Mouse (Mus musculus) layer of hippocampus, adult 8-10 months (tissue): ENCODE results near the gene Gprc5d. TPM values are rescaled to one million over a fixed set of nuclear protein-coding genes. Genes with fewer than 3 reads are reported as not detected.

Experiments used
- DNase-seq, 2 experiments: peaks; one replicate each; pipeline ENCODE4 v3.0.0; 2022; ENCODE audit warnings: low spot score in 2 of 2
- total RNA-seq, 4 experiments: library from RNA; stranded (reverse); gene quantifications; 2 replicates each; pipeline ENCODE4 v1.2.4; 2022

Gprc5d gene
- total RNA-seq, 4 experiments from 2014 or later, result 0.25 to 0.47 TPM; not detected in 2

DNA sequence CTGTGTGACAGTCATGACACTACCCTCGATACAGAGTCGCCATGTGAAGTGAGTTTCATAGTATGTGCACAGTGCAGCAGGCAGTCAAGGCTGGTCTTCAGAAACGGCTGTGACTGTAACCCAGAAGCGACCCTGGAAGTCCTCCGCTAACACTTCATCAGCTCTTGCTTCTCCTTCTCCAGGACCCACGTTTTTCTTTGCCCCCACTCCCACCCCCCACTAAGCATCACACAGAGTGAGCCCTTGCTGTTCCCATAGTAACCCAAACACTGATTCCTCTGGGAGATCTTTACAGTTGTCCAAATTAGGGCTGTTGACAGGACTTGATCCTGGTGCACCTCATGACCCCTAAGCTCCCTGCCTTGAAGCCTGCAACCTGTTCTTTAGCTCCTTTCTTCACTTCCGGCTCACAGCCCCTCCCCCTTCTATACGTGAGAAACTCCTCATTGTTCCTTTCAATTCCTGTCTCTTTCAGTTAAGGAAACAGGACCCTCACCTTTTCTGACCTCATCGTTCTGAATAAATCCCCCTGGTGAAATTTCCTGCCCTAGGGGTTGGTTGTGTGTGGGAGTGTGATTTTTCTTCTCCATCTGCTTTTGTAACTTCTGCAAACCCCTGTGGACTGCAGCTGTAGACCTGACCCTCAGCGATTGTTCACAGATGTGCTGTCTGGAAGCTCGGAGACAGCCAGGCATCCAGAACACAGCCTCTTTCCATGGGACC, 18.5 kb upstream of the Gprc5d start:
- DNase-seq, result no peak

DNA sequence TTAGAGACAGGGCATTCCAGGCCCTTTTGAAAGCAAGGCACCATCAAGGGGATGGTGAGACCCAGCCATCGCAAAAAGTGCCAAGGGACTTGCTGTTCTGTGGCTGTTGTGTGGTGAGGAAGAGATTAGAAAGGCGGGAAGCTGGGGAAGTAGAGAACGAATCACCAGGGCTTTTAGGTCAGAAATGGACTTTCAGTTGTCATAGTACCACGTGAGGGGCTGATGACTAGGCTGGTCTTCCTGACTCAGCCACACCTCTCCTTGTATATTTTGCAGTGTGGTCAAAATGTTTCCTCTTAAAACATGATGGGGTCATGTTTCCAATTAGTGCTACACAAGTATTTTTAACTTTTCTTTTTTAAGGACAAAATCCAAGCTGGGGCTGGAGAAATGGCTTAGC, 17.7 kb upstream of the Gprc5d start:
- no peak for DNase-seq

DNA sequence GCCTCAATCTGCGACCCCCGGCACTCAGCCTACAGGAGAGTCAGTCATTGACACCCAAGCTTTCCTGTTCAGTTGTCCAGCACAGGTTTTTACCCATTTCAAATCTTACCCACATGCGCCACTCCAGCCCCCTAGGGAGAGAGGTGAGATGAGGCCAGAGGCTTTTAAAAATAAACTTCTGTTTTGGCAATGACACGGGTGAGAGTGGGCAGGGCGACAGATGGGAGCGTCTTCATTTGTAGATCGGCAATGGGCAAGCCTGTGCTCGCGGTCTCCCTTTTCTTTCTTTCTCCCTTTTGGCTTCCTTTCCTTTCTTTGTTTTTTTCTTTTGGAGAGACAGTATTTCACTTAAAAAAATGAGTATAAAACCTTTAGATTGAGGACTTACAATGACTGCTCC, 15.4 kb upstream of the Gprc5d start:
- DNase-seq, result no peak

DNA sequence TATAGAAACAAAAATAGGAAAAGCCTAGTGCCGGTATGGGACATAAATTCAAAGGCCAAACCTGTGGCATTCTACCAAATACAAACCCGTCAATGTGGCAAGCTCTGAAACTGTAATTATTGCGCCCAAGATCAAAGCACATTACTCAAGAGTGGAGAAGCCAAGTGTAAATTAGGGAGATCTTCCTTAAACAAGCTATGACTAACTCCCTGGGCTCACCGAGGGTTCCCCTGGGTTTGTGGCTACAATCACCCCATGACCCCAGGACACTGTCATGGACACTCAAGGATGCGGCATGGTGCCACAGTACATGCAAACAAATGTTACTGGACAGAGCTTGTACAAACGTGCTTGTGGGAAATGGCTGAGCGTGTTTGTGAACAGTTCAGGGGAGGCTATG, 15.0 kb upstream of the Gprc5d start:
- DNase-seq, result no peak

DNA sequence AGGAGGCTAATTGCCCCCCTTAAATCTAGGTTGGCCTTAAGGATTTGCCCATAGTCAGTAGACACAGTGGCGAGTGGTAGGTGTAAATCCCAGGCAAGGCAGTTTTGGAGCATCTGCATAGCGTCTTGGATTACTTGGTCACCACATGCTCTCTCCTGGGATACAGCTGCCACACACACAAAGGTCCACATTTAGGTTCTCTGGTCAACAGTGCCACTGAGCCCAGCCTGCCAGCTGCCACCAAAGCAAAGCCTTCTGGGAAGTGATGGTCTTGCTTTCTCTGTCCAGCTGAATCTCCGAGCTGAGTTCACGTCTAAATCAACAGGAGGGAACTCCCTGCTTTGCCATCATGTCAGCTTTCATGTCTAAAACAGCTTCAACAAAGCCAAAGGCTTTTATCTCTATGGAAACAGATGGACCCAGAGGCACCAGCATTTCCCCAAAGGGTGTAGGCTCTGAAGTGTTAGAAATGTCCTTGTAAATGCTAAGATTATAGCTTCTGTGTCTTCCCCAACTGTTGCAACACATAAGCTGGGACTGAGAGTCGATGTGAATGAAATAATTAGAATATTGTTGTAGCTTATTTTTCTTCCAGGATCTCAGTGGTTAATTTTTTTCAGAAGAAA, 6.8 kb upstream of the Gprc5d start:
- DNase-seq, result no peak

DNA sequence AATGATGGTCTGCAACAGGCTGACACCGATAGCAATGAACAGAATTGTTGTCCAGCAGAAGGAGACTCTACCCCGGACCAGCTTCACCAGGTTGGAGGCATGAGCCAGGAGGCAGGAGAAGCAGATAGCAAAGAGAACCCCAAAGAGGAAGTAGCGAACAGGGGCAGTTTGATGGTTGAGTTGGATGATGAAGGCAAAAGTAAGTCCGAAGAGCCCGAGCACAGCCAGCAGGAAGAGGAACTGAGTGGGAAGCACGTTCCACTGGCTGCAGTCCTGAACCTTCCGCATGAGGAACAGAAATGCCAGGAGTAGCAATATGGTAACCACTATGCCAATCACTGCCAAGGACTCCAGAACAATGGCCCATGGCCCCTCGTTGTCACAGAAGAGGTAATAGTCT, 1.6 kb downstream of the Gprc5d start:
- no peak for DNase-seq

DNA sequence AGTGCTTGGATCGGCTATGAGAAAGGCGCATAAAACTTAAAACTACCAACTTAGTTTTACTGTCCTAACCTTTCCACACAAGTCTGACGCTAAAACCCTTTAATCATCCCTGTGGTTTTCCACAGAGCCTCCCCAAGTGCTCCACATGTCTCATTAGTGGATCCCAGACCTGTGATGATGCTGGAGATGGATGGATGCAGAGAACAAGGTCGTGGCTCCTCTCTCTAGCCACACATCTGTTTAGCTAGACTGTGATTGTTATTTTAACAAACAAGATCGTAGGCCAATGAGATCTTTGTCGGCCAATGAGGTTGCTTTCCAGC, 5.0 kb downstream of the Gprc5d start:
- no peak for DNase-seq

DNA sequence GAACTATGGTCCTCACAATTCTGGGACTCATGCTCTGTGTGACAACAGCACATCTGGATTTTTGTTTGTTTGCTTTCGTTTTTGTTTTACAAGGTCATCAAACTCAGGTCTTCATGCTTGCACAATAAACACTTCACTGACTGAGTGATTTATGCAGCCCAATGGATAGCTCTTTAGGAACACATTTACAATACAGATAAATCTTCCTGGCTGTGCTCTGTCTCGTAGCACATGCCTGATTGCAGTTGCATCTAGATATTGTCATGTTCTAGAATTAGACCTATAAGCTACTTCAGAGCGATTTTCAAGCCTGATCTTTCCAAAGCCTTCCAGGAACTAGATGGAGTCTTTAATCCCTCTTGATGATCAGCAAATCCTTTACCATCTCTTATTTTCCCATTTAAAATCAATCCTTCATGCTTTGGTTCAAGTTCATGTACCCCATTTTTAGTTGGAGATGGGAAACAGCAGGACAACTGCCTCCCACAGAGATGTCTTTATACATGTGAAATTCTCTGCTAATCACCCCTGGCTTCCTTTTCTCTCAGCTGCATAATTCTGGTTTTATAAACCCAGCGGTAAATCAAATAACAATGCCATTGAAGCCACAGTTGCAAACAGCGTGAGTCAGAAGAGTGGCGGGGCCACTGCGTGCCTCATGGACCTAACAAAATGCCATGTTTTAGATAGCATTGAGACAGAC, 5.5 kb downstream of the Gprc5d start:
- DNase-seq, result no peak

DNA sequence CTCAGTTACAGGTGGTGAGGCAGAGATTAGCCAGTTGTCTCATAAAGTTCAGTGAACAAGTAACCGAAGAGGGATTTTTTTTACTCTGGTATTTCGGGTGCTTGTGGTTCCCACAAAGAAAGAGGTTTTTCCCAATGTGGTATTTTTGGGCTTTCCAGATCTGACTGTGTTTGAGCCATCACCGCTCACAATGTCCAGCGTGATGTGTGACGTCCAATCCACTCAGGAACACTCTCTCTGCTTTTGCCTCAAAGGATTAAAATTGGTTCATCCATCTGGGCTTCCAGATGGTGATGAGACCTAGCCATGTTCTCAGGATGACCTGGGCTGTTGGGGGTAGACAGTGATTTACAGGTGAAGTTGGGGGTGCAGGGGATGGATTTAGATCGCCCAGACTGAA, 11.1 kb downstream of the Gprc5d start:
- DNase-seq, result no peak

DNA sequence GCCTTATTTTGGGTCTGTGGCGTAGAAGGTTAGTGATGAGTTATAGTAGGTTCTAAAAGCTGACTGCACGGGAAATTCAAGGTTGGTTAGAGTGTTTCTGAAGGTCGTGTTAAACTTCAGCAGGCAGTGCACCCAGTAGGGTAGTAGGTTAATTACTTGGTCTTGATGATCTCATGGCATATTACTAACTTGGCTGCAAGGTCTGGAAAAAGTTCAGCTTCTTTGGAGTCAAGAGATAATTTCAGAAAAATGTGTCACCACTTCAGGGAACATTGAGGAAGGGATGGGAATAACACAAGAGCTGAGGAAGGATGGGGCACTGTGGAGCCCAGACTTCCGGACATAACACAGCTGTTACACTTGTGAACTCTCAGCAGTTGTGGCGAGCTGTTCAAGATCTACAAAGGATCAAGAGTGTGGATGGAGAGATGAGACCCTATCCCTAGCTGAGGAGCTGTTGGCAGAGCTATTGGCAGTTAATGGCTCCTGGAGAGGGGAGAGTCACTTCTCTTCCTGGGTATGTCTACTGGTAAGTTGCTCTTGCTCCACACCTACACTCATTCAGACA, 15.3 kb downstream of the Gprc5d start:
- DNase-seq, result no peak

DNA sequence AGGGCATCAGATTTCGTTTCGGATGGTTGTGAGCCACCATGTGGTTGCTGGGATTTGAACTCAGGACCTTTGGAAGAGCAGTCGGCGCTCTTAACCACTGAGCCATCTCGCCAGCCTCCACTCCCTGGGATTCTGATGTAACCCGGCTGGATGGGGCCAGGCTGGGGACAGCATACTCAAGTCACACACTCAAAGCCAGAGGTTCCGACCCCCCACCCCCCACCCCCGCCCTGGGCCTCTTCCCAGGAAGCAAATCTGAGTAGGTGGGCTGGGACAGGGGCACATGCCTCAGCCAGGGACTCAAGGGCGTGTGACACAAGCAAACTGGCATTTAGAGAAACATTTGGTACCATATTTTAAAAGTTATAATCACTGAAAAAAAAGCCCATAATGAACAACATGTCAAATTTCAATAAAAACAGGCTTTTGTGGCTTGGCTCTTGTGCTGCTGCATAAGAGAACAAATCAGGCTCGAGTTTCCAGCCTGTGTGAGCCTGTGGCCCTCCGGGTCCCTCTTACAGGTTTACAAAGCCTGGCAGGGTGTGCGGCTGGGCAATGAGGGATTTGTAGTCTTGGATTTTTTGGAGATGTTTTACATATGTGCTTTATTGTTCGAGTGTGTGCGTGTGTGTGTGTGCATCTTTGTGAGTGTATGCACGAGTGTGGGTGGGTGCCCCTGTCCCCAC, 17.2 kb downstream of the Gprc5d start:
- DNase-seq, result no peak

DNA sequence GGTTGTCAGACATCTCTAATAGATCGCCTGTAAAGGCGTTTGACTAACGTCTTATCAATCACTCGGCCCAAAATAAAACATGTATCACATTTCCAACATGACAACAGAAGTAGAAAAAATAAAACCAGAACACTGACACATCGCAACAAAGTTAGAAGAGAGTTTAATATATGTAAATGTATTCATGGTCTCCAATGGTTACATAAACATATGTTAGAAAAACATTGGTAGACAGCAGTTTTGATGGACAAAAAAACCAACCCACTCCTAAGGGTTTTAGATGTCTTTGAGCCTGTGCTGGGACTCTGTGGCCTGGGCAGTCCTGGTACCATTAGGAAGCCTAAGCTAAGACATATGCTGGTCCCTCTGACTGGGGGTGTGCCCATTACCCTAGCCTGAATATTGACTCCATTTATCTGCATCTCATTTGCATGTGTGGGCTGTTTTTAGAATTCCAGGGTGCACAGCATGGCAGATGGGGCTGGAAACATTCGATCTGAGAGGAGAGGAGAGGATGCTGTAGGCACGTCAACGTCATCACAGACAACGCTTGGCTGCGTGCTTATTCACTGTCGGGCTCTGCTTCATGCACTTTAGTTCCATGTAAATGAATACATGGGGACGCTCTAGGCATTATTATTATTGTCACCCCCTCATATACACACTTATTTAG, 25.1 kb downstream of the Gprc5d start:
- DNase-seq, result peak; percentile 67 to 73

DNA sequence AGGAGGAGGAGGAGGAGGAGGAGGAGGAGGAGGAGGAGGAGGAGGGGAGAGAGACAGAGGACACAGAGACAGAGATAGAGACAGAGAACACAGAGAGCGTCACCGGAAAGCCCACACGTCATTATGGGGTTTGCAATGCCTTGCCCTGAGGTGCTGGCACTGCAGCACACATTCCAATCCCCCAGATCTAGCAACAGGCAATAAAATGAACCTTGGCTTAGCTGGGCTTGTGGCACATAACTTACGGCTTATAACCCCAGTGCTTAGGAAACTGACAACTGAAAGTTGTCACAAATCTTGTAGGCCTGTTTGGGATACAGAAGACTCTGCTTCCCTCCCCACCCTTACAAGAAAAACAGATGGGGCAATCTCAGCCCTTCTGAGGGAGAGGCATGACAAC, 27.4 kb downstream of the Gprc5d start:
- DNase-seq, result no peak

DNA sequence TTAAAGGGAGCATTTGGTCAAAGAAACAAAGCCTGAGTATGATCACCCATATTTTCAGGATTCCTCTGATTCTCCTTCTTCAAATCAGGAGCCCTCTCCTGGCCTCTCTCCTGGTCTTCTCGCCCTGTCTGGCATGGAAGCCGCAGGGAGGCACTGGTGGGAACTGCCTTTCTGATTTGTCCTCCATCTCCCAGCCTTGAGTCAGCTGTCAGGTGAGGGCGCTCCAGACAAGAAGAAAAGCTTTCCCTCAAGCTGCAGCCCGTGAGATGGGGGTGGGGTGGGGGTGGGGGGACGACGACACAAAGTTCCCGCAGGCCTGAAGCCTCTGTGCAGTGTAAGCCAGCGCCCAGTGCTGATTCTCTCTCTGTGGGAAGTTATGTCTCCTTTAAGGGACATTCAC, 28.3 kb downstream of the Gprc5d start:
- DNase-seq, result peak in 1 of 2 experiments; percentile 41

DNA sequence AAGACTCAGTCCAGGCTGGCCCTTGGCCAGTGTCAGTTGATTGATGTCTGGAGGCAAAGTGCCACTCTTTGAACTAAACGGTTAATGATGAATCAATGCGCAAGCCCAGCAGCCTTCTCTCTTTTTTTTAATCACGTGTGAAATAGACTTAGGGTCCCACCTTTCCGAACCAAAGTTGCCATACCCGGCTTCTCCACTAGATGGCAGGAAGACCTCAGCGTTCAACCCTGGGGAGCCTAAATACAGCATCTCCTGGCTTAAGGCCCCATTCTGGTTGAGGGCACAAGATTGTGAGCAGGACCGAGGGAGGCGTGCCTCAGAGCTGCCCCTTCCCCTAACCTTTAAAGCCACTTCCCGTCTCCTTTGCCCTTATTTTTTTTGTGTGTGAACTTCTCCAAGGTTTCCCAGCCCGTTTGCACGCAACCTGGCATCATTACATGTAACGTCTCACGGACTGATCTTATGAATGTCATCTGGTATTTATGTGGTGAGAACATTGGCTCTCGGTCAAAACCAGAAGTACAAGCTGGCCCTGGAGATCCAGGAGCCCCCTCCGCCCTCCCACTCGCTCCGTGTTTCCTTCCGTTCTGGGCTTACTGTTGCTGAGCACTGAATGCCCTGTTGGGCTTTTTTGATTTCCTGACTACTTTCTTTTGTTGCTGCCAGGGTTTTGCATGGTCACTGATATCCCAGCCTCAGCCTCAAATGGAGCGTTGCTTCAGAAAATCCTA, 30.2 kb downstream of the Gprc5d start:
- DNase-seq, result peak; percentile 67 to 86

DNA sequence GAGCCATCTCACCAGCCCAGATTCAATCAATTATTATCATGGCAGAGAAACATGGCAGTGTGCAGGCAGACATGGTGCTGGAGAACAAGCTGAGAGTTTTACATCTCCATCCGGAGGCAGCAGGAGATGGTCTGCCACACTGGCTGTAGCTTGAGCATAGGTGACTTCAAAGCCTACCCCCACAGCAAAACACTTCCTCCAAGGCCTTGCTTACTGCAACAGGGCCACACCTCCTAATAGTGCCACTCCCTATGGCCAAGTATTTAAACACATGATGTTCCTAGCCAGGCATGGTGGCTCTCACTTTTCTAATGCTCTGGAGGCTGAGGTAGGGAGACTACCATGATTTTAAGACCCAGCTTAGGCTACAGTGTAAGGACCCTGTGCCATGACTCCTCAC, 32.4 kb downstream of the Gprc5d start:
- no peak for DNase-seq

DNA sequence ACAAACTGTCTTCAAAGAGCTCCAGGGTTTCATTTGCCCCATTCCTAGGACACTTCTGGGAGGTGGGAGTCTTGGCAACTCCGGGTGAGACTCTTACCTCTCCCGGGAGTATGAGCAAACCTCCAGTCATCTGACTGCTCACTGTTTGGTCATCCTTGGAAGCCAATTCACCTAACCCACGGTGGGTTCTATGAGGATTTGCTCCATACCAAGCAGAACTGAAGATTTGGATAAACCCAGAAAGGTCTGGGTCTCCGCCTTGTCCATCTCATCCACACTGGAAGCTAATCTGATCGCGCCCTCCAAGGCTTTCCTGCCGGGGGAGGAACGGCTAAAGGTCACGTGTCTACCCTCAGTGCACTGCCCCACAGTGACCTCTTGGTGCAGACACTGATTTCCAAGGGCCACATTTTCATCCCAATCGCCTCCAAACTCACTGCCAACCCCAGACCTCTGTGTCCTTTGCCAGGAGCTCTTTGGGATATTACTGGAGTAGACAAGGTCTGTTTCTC, 34.0 kb downstream of the Gprc5d start:
- DNase-seq, result no peak

DNA sequence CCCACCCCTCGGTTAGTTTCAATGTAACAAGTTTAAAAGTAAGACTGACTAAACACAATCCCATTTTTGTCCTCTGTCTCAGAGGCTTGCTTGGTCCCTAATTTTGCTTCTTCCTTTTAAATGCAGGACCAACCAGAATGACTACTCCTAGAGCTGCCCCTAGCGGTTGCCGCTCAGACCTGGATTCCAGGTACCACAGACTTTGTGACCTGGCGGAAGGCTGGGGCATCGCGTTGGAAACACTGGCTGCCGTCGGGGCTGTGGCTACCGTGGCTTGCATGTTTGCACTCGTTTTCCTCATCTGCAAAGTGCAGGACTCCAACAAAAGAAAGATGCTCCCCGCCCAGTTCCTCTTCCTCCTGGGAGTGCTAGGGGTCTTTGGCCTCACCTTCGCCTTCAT, 39.7 kb downstream of the Gprc5d start:
- DNase-seq, result no peak

DNA sequence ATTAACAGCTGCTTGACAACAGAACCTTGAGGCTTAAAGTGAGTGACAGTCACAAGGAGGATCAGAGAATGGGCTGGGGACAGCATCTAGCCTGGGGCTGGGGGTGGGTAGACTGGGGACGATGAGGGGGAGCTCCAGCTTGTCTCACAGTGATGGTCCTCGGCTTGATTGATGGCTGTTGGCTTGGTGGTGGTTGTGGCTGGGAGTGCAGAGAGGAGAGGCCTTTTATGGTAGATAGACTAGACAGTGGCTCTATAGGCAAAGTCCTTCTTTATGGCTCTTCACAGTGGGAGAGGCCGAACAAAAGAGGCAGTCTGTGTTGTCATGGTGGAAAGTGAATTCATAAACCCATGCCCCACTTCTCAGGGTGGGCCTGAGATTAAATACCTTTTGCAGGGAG, 41.9 kb downstream of the Gprc5d start:
- DNase-seq, result no peak

DNA sequence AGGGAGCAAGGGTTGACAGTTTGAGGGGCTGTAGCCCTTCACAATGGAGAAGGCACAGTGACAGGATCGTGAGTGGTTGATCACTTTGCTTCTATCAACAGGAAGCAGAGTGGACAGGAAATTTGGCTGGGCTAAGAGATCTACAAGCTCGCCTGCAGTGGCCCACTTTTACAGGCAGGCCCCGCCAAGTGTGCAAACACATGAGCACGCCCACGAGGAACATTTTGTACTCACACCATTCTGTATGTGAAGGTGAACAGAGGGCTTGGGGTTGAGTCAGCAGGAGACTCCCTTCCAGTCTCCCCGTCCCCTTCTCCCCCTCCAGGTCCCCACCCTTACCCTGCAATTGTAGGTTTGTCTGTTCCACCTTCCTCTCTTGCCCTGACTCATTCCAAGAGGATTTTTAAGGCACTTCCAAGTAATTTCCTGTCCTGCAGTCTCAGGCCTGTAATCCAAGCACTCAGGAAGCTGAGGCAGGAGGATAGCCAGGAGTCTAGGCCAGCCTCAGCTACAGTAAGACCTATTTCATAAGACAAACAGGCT, 43.6 kb downstream of the Gprc5d start:
- no peak for DNase-seq
